Mouse (Mus musculus): ENCODE results near the gene Lmo1. TPM values are rescaled to one million over a fixed set of nuclear protein-coding genes. Genes with fewer than 3 reads are reported as not detected.
"Not testable (repeated sequence)": the region's sequence is repeated elsewhere in the genome, so short reads cannot be mapped to it uniquely, and the experiment has no call there.

The Lmo1 gene
- total RNA-seq, 1 experiment from 2014 or later = 7.5 TPM

DNA sequence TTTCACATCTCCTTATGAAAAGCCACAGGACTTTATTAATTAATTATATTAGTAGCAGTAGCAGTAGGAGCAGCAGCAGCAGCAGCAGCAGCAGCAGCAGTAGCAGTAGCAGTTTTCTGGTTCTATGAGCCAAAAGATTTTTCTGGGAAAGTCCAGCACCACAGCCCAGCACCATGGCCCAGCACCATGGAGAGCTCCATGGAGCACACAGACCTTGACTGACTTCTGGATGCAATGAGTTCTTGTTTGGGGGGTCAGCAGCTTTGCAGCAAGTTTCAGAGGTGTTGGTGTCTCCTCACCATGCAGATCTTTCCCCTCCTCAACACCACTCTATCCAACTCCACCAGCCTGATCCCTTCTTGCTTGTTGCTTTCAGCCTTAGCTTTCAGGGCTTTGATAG, 45.6 kb downstream of the Lmo1 start:
- 0 out of 2 replicates have a peak, but pooled peaks have one; percentile 57 for ATAC-seq (replicated peaks; ENCODE audit: low read depth, poor library complexity, severe bottlenecking)

DNA sequence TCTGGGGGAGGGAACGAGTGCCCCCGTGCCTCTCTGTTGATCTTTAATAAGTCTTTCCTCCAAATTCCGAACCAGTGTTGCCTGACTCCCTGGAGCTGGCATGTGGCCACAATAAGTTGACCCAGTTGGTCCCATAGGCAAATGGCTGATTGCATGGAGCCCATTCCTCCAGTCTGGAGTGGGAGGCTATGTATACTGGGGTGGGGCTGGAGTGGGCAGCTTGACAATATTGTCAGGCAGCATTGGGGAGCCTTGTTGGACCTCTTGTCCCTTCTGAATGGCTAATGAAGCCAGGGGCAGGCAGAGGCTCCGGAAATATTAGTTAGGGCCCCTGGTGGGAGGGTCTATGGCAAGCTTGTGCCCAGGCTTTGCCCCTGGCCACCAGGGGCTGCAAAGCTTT, 59.1 kb downstream of the Lmo1 start:
- no peak for ATAC-seq (replicated peaks; ENCODE audit: low read depth, poor library complexity, severe bottlenecking)

DNA sequence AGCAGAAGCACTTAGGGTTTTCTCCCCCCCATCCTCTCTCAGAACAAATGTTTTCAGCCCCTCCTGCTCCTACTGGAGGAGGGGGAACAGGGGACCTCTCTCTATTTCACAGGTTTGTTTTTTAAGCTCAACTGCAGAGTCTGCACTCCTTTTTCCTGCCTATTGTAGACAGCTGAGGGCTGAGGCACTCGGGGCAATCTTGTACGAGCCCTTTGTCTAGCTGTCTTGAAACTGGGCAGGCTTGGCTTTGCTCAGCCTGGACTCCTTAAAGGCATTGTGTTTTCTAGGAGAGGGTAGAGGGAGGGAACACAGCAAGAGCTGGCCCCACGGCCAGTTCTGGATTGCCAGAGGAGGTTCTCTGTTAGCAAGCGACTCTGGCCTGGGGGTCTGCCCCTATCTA, 59.5 kb downstream of the Lmo1 start:
- peak; percentile 46 for ATAC-seq (replicated peaks; ENCODE audit: low read depth, poor library complexity, severe bottlenecking)

DNA sequence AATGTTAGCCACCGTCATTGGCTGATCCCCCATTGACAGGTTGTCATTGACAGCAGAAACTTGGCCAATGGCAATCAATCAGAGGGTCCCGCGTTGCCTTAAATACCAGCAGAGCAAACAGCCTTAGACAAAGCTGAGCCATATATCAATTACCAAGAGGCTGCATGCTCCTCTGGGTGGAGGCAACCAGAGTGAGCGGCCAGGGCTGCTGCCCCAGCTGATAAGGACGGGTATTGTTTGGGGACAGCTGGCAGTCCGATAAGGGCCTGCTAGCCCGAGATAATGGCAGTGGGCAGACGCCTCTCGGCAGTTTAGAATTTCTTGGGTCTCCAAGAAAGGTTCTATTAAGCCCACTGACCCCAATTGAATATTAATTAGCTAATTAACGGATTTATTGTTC, 60.1 kb downstream of the Lmo1 start:
- peak; percentile 91 for ATAC-seq (replicated peaks; ENCODE audit: low read depth, poor library complexity, severe bottlenecking)

DNA sequence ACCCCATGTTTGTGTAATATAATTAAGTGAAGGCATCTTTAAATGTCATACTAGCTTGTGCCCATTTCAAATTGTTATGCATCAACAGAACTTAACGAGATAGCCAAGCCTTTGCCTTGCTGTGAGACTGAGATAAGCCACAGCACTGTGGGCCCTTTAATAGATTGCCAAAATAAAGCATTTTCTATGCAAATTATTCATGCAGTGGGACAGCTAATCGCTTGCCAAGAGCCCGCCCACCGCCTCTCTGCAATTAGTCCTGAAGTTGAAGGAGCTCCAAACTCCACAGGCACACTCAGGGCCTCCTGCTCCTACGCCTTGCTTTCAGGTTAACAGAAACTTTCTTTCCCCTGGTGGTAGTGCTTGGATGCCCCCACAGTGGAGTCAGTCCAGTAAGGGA, 64.0 kb downstream of the Lmo1 start:
- ATAC-seq (replicated peaks; ENCODE audit: low read depth, poor library complexity, severe bottlenecking) = peak; percentile 51

DNA sequence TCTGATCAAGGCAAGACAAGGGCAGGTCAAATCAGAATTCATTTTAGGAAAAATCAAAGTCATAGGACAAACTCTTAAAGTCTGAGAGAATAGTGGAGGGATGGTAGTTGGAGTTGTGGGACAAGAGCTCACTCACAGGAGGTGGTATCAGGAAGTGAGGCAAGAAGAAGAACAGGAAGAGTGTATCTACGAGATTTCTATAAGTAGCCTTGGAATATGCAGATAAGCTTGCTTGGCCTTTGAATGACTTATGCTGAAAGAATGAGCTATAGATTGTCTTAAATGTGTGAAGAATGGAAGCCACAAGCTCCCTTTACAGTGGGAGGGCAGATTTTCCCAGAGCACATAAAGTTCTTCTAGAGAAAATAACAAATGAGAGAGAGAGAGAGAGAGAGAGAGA, 70.1 kb downstream of the Lmo1 start:
- ATAC-seq (replicated peaks; ENCODE audit: low read depth, poor library complexity, severe bottlenecking) = peak; percentile 42; the same call in 1 of the 2 replicates

DNA sequence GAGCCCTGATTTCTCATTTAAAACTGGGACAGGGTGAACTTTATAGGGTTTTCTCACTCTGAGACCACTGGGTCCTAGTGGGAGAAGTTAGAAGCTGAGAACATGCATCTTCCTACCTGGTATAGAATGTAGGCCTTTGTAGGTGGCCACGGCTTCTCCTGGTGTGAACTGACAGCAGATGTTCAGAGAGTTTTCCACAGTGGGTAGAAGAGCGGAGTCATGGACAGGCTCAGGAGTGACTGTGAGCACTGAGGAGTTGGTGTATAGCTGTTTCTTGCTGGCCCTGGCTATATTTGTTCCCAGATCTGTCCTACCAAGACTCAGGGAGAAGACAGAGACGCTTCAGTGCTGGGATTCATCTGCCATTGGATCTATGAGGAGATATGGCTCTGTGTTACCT, 73.8 kb downstream of the Lmo1 start:
- no peak for ATAC-seq (replicated peaks; ENCODE audit: low read depth, poor library complexity, severe bottlenecking)

DNA sequence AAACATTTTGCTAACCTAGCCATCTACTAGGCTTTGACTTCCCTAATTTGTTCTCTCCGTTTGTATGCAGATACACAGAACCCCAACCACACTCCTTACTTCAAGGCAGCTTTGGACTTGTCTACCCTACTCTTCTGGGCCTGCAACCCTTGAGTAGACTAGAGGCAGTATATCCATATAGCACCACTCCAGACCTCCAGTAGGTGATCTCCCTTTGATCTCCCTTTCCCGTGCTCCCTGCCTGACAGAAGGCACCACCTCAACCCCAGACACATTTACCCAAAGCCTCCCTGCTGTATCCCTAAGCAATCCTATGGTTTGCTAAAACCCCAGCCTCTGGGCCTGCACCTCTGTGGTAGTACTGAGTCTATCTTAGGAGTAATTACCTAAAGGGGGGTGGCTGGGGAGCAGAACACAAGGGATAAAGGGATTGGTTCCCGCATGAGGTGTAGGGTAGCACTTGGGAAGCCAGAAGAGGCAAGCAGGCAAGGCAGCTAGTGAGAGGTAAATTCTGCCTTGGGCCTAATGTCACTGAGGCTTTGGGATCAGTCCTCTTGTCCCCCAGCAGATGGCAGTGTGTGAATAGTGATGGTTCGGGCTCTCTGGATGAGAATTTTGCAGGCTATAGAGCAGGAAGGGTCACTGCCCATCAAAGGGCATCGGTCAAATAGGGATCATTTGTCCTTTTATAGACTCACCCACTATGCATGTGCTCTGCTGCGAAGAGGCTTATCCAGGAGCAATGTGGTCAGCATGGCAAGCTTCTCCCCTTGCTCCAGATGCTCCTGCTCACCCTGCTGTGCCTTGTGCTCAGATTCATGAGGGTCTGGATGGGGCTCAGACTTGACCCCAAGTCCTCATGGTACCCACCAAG, 76.6 kb downstream of the Lmo1 start:
- ATAC-seq (replicated peaks; ENCODE audit: low read depth, poor library complexity, severe bottlenecking) = peak; percentile 87

DNA sequence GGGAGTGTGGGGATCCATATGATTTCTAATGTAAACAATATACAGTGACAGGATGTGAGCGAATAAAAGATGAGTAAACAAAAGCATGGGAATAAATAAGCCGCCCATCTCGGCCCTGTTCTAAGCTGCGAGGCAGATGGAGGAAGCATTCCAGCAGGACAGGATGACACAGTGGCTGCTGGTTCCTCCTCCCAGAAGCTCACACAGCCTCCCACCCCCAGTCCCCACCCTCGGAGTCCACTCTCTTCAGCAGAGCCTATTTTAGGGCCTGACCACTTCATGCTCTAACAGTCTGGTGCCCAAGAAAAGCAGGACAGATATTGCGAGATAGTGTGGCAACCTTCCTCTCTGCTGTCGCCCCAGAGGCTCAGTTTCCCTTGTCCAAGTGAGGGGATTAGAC, 77.8 kb downstream of the Lmo1 start:
- ATAC-seq (replicated peaks; ENCODE audit: low read depth, poor library complexity, severe bottlenecking) = no peak

DNA sequence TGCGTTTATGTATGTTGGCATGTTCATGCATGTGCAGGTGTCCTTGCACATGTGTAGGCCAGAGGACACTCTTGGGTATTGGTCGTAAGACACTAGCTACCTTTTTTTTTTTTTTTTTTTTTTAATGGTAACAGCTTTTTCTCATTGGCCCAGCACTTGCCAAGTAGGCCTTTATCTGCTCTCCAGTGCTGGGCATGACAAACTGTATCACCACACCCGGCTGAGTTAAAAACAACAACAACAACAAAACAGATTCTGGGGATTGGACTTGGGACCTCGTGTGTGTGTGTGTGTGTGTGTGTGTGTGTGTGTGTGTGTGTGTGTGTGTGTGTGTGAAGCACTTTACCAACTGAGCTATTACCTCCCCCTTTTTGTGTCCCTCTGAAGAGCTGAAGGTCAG, 78.4 kb downstream of the Lmo1 start:
- ATAC-seq (replicated peaks; ENCODE audit: low read depth, poor library complexity, severe bottlenecking) = no peak

DNA sequence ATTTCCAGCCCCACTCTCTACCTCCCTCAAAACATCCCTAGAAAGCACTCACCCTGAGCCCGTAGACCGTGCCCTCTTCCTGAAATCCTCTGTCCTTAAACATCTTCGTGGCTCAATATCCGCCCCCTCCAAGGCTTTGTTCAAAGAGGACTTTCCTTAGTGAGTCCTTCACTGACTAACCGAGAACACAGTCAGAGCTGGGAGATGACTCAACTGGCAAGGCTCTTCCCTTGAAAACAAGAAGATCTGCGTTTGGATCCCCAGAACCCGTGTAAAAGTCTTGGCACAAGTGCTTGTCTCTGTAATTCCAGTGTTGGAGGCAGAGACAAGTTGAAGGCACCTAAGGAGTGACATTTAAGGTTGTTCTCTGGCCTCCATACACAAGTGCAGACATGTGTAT, 80.7 kb downstream of the Lmo1 start:
- ATAC-seq (replicated peaks; ENCODE audit: low read depth, poor library complexity, severe bottlenecking) = no peak

DNA sequence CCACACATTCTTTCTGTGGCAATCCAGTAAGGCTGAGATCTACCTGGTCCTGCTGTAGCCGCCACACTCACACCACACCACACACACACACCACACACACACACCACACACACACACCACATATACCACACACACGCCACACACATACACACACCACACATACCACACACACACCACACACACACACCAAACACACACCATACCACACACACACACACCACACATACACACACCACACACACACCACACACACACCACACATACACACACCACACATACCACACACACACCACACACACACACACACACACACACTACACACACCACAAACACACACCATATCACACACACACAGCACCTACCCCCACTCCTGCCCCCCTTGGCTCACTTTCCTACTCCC, 83.7 kb downstream of the Lmo1 start:
- not testable (repeated sequence) for ATAC-seq (replicated peaks; ENCODE audit: low read depth, poor library complexity, severe bottlenecking)

Other genes with a start within 250 kb of the Lmo1 start
- gene Nlrp10, start 245.0 kb downstream of the Lmo1 start, total RNA-seq (2017) = 2.2 and 2.6 TPM in 2 replicates
- 74.2 and 99.5 TPM in 2 replicates for gene Eif3f, start 240.8 kb downstream of the Lmo1 start, total RNA-seq (2017)
- gene Tub, start 224.9 kb downstream of the Lmo1 start, total RNA-seq (2017) = not detected in 2 replicates
- gene Ric3, start 91.9 kb downstream of the Lmo1 start, total RNA-seq (2017) = 1.6 and 3.1 TPM in 2 replicates

Data from common myeloid progenitor, adult 5-6 weeks (primary cell).